Mouse (Mus musculus): ENCODE measurements around the gene Abl2. TPM values are rescaled to one million over a fixed set of nuclear protein-coding genes. Genes with fewer than 3 reads are reported as not detected.

The Abl2 gene
- total RNA-seq, 2 experiments from 2014 or later = 53.8 to 69.7 TPM

DNA sequence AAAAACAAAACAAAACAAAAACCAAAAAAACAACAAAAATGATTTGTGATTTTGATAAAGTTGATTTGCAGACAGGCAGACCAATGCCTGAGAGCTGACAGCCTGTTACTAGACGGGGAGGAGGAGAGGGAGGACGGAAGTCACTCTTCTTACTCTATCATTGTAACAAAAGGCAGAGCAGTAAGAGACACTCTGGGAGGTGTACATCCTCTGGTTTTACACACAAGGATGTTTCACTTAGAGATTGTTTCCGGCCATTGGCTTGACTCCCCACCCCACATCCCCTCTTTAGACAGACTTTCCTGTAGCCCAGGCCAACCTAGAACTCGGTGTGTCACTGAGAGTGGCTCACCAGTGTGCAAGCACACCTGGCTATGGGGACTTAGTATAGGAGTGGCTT, 11.0 kb downstream of the Abl2 start:
- no peak for DNase-seq (ENCODE audit: low spot score in 2 of 2)
- intact Hi-C loops (cut with DNase I) = loop anchor here (10.0 kb wide), 1 partner anchor 45 kb away; no protein-coding TSS in a partner anchor

GRCm38 (mm10) chr1:156572952-156573351, 14.4 kb downstream of the Abl2 start:
- DNase-seq (ENCODE audit: low spot score in 2 of 2) = no peak
- intact Hi-C loops (cut with DNase I) = no loop called here

DNA sequence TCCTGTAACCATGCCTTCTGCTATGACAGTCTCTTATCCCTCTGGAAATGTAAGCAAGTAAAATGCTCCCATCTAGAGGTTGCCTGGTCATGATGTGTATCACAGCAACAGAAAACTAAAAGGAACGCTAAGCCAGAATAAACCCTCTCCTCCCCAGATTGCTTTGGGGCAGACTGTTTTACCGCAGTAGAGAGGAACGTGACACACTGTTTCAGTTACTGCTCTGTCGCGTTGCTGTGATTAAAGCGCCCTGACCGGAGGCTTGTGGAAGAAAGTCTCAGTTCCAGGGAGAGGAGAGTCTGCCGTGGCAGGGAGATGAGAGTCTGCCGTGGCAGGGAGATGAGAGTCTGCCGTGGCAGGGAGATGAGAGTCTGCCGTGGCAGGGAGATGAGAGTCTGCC, 22.6 kb downstream of the Abl2 start:
- DNase-seq (ENCODE audit: low spot score in 2 of 2) = peak in 1 of 2 experiments; percentile 17
- intact Hi-C loops (cut with DNase I) = loop anchor here (5.0 kb wide), 1 partner anchor 36 kb away; no protein-coding TSS in a partner anchor

GRCm38 (mm10) chr1:156584175-156584574, 25.6 kb downstream of the Abl2 start:
- intact Hi-C loops (cut with DNase I) = loop anchor here (2.0 to 5.0 kb wide), 2 partner anchors 33 to 49 kb away; no protein-coding TSS in a partner anchor
- no peak for DNase-seq (ENCODE audit: low spot score in 2 of 2)

- no peak for DNase-seq (ENCODE audit: low spot score in 2 of 2)
- intact Hi-C loops (cut with DNase I) = loop anchor here (2.0 kb wide), 1 partner anchor 47 kb away; no protein-coding TSS in a partner anchor
Measured at GRCm38 (mm10) chr1:156585512-156585911, 26.9 kb downstream of the Abl2 start.

GRCm38 (mm10) chr1:156589811-156590305, 31.3 kb downstream of the Abl2 start:
- intact Hi-C loops (cut with DNase I) = no loop called here
- DNase-seq (ENCODE audit: low spot score in 2 of 2) = no peak

DNA sequence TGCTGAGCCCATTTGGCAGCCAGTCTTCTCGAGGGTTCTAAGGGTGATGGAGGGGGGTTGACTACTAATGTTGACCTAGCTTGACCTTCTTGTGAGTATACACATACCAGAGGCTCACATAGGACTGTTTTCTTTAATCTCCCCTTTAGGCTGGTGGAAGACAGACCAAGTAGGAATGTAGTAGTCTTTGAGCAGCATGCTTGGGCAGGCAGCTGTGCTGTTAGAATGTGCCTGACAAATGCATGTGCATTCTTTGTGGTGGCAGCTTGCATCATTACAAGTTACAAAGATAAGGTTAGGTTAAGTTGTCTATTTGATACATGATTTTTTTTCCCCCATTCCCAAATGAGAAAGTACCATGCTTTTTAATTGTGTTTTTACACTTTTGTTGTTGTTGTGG, 31.8 kb downstream of the Abl2 start:
- intact Hi-C loops (cut with DNase I) = no loop called here

GRCm38 (mm10) chr1:156593267-156593666, 34.7 kb downstream of the Abl2 start:
- intact Hi-C loops (cut with DNase I) = loop anchor here (1.0 kb wide), 1 partner anchor 19 kb away; no protein-coding TSS in a partner anchor
- DNase-seq (ENCODE audit: low spot score in 2 of 2) = no peak

More for the DNA sequence above, 31.8 kb downstream of the Abl2 start:
- DNase-seq (ENCODE audit: low spot score in 2 of 2) = no peak

DNA sequence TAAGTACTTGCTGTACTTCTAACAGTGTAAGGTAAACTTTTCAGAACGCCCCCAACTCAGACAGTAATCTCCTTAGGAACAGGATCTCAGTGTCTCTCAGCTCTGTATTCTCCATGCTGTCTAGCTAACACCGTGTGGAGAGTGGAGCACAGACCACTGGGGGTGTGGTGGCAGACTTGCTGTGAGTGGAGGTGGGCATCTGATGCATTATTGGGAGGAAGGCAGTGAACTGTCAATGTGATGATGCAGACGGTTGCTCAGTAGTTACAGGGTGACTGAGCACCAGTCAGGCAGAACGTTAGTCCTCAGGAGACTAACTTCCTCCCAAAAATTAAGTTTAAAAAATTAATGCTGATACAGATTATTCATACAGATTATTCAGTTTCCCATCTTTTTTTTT, 38.5 kb downstream of the Abl2 start:
- DNase-seq (ENCODE audit: low spot score in 2 of 2) = no peak
- intact Hi-C loops (cut with DNase I) = no loop called here

DNA sequence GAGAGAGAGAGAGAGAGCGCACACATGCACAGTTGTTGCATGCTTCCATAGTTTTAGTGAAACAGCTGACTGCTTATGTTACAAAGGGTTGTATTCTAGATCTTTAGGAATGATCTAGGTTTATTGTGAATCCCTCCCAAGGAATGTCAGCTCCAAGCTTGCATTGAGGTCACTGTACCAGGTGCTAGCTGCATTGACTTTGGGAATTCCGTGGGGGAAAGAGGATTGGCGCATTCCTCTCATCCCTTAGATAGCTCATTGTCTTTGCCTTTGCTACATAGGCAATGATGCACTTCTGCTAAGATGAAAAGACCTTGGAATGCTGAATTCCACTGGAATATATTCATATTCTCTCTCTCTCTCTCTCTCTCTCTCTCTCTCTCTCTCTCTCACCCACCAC, 44.0 kb downstream of the Abl2 start:
- DNase-seq (ENCODE audit: low spot score in 2 of 2) = no peak
- intact Hi-C loops (cut with DNase I) = no loop called here

DNA sequence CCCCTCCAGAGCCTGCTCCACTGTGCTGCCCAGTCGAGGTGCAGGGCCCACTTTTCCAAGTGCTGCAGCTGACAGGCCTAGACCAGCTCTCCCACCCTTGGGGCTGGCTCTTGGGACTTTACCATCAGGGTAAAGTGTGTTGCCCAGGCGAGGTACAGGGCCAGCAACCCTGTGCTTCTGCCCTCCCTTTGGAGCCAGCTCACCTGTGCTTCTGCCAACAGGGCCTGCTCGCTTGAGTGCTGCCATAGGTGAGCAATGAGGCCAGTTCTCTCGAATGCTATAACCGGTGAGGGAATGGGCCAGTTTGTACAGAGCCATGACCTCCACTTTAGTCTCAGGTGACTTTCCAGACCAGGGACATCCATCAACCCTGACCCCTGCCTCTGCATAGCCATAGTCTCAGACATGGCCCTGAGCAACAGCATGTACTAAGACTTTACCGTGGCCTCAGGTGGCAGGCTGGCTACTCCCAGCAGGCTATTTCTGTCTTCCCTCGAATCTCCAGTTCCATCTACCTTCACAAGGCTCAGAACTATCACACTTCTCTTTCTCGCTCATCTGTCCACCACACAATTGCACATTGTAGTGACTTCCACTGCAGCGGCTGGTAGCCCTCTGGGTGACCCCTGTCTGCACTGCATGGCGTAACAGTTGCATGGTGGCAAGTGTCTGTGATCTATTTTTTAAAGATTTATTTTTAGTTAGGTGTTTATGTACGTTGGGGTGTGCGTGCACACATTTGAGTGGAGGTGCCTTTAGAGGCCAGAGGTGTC, 46.7 kb downstream of the Abl2 start:
- intact Hi-C loops (cut with DNase I) = no loop called here
- no peak for DNase-seq (ENCODE audit: low spot score in 2 of 2)

GRCm38 (mm10) chr1:156605940-156606339, 47.4 kb downstream of the Abl2 start:
- intact Hi-C loops (cut with DNase I) = no loop called here
- no peak for DNase-seq (ENCODE audit: low spot score in 2 of 2)

- intact Hi-C loops (cut with DNase I) = no loop called here
- DNase-seq (ENCODE audit: low spot score in 2 of 2) = no peak
Measured at GRCm38 (mm10) chr1:156608496-156608895, 49.9 kb downstream of the Abl2 start.

DNA sequence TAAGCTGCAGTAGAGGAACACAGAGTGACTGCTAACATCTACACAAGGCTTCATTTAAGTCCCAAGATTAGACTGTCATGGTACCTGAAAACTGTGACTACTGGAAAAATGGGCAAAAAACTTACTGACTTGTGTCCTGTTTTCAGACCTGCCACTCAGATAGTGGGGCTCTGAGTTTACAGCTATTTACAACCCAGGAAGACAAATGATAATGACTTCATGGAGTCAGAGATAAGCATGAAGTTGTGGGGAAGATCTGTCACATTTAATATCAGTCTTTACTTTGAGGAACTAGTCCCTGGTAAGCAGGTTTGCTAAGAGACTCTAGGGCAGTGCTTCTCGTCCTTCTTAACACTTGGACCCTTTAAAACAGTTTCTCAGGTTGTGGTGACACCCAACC, 51.7 kb downstream of the Abl2 start:
- no peak for DNase-seq (ENCODE audit: low spot score in 2 of 2)
- intact Hi-C loops (cut with DNase I) = loop anchor here (10.0 kb wide), 1 partner anchor 45 kb away; no protein-coding TSS in a partner anchor

DNA sequence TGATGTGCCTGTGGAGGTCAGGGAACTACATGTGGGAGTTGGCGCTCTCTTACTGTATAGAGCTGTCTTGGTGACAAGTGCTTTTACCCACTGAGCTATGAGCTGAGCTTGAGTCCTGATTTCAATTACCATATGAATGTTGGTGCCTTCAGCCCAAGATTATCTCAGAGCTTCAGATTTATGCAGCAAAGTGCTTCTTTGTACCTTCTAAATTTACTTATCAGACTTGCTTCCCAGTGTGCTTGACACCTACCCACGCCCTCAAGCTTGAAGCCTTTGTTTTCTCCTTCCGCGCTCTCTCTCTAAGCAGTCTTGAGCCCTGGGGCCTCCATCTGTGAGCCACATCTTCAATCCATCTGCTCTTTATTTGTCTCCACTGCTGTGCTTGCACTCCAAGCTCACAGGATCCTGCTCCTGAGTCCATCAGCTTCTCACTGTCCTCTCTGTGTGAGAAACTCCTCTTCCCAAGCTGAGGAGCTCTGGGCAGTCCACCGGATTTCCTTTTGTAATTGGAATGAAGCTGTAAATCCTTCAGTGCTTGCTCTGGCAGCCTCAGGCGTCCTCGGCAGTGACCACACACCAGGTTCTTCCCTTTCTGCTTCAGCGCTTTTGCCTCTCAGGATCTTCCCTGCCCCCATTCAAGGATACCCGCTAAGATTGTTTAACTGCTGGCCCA, 55.4 kb downstream of the Abl2 start:
- intact Hi-C loops (cut with DNase I) = loop anchor here (10.0 kb wide), 1 partner anchor 49 kb away; no protein-coding TSS in a partner anchor
- DNase-seq (ENCODE audit: low spot score in 2 of 2) = peak; percentile 57 to 70

DNA sequence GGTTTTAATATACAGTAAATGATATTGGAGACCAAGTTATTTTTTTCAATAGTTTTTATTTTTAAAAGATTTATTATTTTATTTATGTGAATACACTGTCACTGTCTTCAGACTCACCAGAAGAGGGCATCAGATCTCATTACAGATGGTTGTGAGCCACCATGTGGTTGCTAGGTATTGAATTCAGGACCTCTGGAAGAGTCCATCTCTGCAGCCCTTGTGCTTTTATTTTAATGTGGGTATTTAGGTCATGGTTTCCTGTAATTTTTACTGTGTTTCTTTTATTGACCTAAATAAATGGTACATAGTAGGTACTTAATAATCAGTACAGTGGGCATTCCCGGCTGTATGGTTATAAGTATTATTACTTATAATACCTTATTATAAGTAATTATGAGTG, 56.1 kb downstream of the Abl2 start:
- DNase-seq (ENCODE audit: low spot score in 2 of 2) = no peak
- intact Hi-C loops (cut with DNase I) = loop anchor here (5.0 to 10.0 kb wide), 2 partner anchors 32 to 50 kb away; no protein-coding TSS in a partner anchor

- DNase-seq (ENCODE audit: low spot score in 2 of 2) = no peak
- intact Hi-C loops (cut with DNase I) = loop anchor here (5.0 to 10.0 kb wide), 2 partner anchors 33 to 51 kb away; no protein-coding TSS in a partner anchor
Measured at GRCm38 (mm10) chr1:156615381-156616133, 57.0 kb downstream of the Abl2 start.

- no peak for DNase-seq (ENCODE audit: low spot score in 2 of 2)
- intact Hi-C loops (cut with DNase I) = loop anchor here (5.0 to 10.0 kb wide), 2 partner anchors 35 to 52 kb away; no protein-coding TSS in a partner anchor
Measured at GRCm38 (mm10) chr1:156616989-156617598, 58.5 kb downstream of the Abl2 start.

GRCm38 (mm10) chr1:156617811-156618210, 59.2 kb downstream of the Abl2 start:
- no peak for DNase-seq (ENCODE audit: low spot score in 2 of 2)
- intact Hi-C loops (cut with DNase I) = loop anchor here (5.0 to 10.0 kb wide), 2 partner anchors 36 to 53 kb away; no protein-coding TSS in a partner anchor

Measured in left cerebral cortex, postnatal 36 days (tissue).